Mouse (Mus musculus): ENCODE measurements around the gene Cpox.

DNA sequence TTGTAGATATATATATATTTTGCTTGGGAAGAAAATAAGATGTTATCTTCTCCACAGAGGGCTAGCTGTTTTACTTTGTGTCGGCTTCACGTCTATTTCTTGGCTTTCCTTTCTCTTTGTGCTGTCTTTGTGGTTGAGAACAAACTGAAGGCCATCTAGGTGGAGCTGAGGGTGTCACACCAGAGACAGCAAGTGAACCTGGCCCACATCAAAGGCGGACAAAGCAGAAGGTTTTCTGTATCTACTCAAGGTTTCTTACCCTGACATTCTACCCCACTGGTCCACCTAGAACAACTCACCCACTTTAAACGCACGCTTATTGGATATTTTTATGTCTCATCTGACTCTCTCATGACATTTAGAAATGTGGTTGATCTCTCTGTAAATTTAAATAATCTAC lies 24.0 kb downstream of the Cpox start:
- TF ChIP-seq CTCF (IDR thresholded peaks at IDR 0.05; ENCODE audit: low read depth) (no peak), EP300 (optimal IDR thresholded peaks at IDR 0.05) (no peak)

All from stomach, postnatal 0 days (tissue).